Mouse (Mus musculus) testis, adult 2 months (tissue): ENCODE measurements at regions not wholly inside any gene's neighbourhood (a gene's known extent, or its start where the extent isn't known, plus 50 kb on each side); places are given as distances from the start of the nearest gene placed in this dataset.

ENCODE experiments used
- CTCF ChIP-seq: fragments of 200-500 bp; IDR thresholded peaks from 2 replicates; pipeline ENCODE4 v1.5.1; 2012; ENCODE audit warnings: low read depth, mild to moderate bottlenecking, inconsistent platforms, low read length, moderate library complexity; ENCODE audit not compliant: control insufficient read depth, insufficient read depth, insufficient replicate concordance
- POLR2A ChIP-seq: fragments of 200-500 bp; IDR thresholded peaks from 2 replicates; pipeline ENCODE4 v1.6.1; 2012; ENCODE audit warnings: low read depth, mild to moderate bottlenecking, inconsistent platforms, low read length, moderate library complexity; ENCODE audit not compliant: control insufficient read depth

GRCm38 (mm10) chr14:16901534-16902147 is 82.7 kb upstream of the Rarb start:
- TF ChIP-seq CTCF (no peak), POLR2A (no peak)
